Mouse (Mus musculus) cerebellum, adult 8-10 months (tissue): ENCODE measurements around the gene Cnot4.
"Not testable (repeated sequence)": the region's sequence is repeated elsewhere in the genome, so short reads cannot be mapped to it uniquely, and the experiment has no call there.

Source experiments
- DNase-seq: peaks from one replicate; pipeline ENCODE4 v3.0.0; 2022

The Cnot4 gene

DNA sequence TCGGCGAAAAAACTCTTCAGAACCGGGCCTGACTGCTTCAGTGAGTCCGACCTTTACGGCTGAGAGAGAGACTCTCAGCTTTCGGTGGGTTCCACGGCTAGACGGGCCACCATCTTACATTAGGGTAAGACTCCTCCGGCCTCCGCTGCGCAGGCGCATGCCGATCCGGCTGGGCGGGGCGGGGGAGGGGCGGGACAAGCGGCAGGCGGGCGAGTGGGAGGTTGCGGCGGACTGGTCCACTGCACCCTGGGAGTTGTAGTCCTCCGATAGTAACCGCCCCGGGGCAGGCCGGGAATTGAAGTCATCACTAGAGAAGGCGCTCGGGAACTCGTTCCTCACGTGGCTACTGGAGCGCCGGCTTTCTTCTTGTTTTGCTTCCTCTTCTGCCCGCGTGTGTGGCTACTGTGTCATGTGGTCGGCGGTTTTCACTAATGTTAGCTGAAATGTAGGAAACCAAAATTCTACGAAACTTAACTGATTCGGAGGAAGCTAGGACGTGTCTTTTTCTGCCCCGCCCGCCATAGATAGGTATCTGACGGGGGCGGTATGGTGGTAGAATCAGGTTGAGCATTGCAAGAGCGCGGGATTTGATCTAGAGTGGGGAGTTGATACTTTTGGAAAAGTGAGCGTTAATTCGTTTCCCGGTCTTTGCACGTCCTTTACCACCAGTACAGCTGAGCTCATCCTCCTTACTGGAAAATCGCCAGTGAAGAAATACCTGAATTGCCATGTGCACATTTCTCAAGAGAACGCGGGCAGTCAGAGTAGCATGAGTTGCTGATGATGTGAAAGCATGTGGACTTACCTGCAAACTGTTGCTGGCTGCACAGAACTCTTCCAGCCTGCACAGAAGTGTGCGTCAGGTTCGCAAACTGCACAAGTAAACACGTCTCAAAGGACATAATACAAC lies at the start of gene Cnot4:
TSS of gene Cnot4 (minus strand) at position 146 of the 910 bp plus-strand sequence.
- peak; percentile 98 for DNase-seq

DNA sequence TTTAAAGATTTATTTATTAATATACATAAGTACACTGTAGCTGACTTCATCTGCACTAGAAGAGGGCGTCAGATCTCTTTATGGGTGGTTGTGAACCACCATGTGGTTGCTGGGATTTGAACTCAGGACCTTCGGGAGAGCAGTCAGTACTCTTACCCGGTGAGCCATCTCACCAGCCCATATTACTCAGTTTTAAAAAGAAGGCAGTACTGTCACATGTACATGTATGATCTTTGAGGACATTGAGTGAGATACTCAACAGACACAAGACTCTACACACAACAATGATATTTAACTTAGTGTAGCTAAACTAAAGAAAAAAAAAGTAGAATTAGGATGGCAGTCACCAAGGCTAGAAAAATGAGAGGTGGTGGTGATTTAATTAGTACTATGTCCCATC lies 45.8 kb upstream of the Cnot4 start:
- not testable (repeated sequence) for DNase-seq

DNA sequence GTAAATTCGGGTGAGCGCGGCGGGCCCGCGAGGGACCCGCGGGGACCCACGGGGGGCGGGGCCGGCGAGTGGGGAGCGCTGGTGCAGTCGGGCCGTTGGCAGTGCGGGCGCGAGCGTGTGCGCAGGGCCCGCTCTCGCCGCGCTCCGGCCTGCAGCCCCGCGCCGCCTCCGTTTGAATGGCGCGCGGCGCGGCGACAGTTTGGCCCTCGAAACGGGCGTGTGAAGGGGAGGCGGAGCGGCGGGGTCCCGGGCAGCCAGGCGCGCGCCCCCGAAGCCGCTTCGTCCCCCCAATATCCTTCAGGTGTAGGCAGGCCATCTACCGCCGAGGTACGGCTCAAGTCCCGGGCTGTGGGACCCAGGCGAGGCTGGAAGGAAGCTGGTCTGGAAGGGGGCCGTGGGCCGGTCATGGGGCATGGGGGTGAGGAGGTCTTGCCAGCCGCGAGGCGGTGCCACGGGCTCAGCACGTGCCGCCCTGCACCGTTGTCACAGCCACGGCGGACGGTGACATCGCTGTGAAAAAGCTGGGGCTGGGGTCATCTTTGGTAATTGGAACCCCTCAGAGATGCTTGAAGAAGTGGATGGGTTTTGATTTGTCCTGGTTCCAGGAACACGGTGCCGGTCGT lies 44.2 kb upstream of the Cnot4 start:
- DNase-seq: no peak

DNA sequence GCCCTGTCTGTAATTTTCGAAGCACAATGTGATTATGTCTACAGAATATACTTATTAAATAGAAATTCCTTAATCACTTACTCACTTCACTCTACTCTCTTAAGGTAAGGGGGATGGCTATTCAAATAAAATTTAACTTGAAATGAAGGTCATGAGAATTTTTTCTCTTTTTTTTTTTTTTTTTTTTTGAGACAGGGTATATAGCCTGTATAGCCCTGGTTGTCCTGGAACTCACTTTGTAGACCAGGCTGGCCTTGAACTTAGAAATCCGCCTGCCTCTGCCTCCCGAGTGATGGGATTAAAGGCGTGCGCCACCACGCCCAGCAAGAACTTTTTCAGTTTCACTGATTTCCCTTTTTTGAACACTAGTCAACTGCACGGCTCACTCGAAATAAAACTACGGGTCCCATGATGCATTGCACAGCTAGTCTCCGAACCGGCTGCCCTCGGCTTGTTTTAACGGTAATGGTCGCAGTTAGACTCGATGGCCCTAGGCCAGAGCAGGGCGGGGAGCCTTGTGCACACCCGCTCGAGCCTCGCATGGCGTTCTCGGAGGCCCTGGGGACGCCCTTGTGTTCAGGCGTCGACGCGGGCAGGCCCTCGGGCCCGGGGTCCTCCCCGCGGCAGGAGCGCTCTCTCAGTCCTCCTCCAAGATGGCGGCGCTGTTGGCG lies 43.6 kb upstream of the Cnot4 start, which contains the start of gene Nup205:
TSS of gene Nup205 (plus strand) at position 443 of the 671 bp plus-strand sequence.
- DNase-seq: peak; percentile 83

DNA sequence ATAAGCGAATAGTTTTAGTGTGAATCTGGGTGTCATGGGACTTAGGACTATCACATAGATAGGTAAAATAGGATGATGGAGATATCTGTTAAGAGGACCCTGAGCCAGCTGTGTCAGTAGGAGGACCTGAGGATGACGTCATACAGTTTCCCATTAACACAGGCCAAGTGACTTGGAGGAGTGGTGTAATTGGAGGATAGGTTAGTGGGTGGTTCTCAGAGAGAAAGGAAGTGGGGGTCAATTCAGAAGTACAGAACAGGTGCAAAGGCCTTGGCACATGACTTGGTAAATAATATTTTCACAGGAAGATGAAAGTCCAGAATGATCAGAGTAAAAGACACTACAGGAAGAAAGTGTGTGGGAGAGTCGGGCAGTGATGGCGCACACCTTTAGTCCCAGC lies 39.7 kb upstream of the Cnot4 start:
- no peak for DNase-seq

DNA sequence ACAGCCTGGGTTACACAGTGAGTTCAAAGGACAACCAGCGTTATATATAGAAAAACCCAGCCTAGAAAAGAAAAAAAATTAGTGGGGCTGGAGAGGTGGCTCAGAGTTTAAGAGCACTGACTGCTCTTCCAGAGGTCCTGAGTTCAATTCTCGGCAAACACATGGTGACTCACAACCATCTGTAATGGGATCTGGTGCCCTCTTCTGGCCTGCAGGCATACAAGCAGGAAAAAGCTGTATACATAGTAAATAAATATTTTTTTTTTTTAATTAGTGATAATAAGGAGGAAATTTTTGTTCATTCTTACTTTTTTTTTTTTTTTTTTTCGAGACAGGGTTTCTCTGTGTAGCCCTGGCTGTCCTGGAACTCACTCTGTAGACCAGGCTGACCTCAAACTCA lies 38.5 kb upstream of the Cnot4 start:
- not testable (repeated sequence) for DNase-seq

DNA sequence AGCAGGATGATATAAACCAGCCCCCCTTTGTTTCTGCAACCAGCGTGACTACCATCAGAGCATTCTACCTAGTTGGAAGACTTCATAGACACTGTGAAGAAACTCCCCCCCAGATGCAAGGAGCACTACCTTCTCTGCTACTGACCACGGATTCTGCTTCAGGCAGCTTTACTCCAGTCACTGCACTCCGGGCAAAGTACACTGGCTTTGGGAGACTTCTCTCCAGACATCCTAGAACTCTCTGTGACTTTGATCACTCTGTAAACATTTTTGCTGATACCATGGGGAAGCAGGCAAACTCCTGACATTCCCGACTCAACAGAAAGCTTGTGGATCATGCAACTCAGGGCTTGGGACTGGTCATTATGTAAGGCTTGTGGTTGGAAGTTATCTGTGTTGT lies 35.7 kb upstream of the Cnot4 start:
- DNase-seq: no peak

DNA sequence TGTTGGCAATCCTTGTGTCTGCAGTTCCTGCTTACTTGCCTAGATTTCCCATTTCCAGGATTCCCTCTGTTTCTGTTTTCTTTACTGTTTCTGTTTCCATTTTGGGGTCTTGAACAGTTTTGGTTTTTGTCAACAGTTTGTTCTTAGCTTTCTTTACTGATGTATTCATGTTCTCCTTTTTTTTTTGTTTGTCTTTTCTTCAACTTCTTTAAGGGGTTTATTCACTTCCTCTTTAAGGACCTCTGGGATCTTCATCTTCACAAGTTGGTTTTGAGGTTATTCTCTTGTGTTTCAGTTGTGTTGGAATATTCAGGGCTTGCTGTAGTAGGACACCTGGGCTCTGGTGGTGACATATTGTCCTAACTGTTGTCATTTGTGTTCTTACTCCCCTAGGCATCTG lies 21.0 kb upstream of the Cnot4 start:
- no peak for DNase-seq

DNA sequence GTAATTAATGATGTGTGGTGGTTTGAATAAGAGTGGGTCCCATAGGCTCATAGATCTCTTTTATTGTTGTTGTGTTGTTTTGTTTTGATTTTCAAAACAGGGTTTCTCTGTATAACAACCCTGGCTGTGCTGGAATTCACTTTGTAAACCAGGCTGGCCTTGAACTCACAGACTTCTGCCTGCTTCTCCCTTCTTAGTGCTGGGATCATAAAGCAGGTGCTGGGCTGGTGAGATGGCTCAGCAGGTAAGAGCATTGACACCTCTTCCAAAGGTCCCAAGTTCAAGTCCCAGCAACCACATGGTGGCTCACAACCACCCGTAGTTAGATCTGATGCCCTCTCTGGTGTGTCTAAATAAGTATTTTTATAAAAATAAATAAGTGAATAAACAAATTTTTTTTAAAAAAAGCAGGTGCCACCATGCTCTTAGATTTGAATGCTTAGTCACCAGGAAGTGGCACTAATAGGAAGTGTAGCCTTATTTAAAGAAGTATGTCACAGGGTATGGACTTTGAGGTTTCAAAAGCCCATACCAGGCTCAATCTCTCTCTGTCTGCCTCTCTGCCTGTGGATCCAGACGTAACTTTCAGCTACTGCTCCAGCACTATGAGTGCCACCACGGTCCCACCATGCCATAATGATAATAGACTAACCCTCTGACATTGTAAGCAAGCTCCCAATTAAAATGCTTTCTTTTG lies 14.3 kb upstream of the Cnot4 start:
- no peak for DNase-seq

DNA sequence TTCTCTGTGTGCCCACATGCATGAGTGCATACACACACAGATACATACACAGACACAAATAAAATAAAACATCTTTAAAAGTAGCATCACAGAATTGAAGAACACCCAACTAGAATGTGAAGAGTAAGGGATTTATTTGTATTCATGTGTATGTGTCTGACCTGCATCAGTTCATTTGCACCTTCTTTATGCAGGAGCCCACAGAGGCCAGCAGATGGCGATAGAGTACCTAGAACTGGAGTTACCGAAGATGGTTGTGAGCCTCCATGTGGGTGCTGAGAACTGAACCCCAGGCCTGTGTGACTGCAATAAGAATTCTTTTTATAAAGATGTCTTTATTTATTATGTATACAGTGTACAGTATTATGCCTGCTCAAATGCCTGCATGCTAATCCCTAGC lies 12.0 kb upstream of the Cnot4 start:
- no peak for DNase-seq

DNA sequence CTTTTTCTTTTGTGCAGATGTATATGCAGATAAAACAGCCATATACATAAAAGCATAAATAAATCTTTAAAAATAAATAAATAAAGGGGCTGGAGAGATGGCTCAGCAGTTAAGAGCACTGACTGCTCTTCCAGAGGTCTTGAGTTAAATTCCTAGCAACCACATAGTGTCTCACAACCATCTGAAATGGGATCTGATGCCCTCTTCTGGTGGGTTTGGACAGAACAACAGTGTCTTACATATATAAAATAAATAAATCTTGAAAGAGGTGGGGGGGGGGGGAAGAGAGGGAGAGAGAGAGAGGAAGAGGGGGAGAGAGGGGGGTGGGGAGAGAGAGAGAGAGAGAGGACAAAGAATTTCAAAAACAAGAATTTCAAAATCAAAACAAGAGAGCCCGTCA lies 6.8 kb upstream of the Cnot4 start:
- DNase-seq: no peak

DNA sequence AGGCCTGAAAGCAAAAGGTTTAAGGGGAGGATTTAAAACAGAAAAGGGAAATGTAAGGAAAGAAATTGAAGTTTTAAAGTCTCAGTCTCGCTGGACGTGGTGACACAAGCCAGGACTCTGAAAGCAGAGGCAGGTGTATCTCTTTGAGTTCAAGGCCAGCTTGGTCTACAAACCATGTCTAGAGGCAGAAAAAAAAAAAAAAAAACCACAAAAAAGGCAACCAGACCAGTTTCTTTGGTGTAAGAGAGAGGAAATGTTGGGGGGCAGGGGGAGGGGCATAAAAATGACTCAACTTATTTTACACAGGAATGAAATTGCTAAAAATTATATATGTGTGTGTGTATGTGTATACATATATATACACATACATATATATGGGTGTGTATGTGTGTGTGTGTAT lies 1.3 kb upstream of the Cnot4 start:
- no peak for DNase-seq

DNA sequence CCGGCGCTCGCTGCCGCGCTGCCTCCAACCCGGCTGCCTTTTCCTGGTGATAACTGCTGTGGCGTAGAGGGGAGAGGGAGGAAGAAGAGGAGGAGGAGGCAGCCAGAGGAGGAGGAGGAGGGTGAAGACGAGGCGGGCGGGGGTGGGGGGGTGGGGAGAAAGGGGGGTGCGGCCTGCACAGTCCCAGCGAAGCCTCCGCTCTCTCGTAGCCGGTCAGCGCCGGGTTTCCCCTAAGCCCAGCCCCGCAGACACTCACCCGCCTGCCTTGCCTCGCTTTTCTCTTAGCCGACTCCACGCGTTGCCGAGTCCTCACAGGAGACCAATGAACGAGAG lies 312 bp downstream of the Cnot4 start:
- no peak for DNase-seq

DNA sequence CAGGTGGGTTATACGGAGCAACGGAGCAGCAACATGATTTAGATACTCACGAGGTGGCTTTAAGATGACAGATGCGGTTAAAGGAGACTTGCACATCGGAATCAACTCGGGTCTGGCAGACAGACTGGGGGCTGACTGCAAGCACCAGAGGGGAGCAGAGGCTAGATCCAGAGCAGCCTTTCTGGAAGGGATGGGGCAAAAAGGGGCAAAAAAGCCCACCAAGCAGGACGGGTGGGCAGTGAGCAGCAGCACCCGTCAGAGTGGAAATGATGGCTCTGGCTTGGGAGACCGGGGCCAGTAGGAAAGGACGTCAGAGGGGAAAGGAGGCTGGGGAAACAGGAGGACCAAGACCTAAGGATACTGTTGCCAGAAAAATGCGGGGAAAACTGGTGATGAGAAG lies 718 bp downstream of the Cnot4 start:
- no peak for DNase-seq

DNA sequence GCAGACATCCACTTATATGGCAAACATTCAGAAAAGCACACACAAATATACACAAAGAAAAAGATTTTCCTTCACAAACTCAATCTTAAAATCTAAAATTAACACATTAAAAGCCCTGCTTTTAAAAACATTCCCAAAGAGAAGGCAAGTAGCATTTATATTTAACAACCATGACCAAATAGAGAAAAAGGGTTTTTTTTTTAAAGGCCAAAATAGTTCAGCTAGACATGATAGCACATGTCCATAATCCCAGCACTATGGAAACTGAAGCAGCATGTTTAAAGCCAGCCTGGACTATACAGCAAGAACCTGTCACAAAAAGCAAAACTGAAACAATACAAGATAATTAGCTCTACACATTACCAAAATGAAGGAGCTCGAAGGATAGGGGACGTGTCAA lies 11.0 kb downstream of the Cnot4 start:
- DNase-seq: no peak

DNA sequence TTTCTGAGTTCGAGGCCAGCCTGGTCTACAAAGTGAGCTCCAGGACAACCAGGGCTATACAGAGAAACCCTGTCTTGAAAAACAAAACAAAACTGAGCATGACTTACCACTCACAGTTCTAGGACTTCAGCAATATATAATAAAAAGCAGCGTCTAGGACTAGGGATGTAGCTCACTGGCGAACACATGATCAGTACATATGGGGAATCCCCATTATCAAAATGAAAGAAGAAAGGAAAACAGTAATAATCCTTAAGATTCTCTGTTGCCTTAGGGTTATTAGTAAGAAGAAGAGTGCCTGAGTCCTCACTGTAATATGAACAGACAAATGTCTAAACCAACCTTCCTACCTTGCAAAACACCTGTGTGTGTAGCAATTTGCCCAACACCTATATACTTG lies 11.6 kb downstream of the Cnot4 start:
- DNase-seq: no peak

DNA sequence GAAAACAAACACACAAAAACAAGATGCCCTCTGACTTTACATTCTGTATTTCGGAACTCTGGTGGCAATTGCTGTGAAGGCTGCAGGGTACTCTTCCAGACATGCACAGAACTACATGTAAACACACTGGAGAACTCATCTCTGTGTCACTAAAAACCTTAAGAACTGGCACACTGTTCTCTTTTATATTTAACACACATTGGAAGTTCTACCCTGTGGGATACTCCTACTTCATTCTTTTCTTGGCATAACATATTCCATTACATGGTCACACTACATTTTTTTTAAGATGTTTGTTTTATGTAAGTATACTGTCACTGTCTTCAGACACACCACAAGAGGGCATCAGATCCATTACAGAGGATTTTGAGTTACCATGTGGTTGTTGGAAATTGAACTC lies 31.1 kb downstream of the Cnot4 start:
- no peak for DNase-seq

DNA sequence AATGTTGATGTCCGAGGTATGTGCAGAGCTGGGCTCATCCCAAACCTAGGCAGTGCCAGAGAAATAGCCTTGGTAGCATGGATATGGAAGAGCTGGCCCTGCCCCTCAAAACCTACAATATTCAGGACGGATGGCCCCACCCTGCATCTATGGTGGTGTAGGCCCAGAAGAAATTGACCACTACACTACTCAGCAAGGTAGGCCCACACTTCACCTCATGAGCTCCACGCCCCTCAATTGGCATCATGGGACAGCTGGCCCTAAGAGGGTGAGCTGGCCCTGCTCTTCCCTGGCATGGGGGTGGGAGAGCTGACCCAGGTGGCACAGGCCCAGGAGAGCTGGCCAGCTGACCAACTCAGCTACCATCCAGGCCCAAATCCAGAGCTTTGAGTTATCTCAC lies 48.6 kb downstream of the Cnot4 start:
- no peak for DNase-seq

DNA sequence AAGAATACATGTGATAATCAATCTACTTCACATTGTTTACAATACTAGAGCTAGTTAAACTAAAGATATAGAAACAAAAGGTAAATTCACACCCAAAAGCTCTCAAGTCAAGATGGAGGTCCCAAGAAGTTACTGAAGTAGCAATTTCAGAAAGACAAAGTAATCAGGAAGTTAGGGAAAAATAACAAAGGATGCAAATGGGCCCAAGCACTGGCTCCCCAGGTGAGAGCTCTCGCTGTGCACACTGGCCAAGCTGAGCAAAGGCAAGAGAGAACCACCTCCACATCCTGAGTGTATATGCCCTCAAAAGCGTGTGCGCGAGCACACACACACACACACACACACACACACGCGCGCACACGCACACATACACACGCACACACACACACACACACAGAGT lies 58.4 kb downstream of the Cnot4 start:
- no peak for DNase-seq

DNA sequence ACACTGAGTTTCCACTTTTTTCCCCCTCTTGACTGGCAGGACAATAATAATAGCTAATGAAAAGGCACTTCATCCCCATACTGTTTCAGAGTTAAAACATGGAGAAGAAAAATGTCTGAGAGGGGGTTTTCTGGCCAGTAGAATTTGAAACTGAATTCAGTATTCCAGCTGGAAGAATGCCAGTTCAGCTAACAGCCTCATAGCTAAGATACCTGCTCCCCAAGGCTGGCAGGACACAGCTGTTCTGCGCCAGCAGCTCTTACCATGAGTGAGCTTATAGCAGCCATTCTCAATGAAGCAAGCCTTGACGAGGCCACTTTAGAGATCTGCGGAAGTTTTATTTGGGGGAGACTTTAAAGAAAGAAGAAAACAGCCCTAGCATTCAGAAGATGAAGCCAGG lies 62.3 kb downstream of the Cnot4 start:
- DNase-seq: no peak

DNA sequence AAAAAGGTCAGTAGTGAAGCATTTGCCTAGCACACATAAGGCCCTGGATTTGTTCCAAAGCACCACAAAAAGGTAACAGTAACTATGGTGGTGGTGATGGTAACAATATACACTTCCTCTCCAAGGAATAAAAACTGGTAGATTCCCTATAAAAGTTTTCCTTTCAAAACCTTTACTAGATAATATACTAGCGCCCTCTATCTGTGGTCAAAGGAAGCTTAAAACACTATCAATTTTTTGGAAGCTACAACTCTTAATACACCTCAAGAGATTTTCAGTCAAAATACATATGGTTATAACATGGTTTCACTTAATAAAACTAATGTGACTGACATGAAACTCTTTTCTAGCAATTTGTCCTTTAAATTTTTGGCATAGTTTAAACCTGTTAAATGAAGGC lies 71.1 kb downstream of the Cnot4 start:
- no peak for DNase-seq

DNA sequence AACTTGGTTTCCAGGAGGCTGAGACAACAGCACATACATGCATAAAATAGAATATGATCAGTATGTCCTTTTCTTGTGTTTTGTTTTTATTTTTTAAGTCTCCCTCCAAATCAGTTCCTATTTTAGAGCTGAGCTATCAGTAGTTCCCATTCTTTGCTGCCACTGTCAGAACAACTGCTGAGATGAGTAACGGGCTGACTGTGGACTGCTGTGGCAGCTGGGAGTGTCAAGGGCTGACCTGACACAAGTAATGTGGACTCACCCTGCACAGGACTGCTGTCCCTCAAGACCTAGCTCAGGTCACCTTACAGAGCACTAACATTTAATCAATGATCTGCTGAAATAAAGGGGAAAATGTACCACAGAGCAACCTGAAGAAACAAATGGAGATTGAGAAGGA lies 90.4 kb downstream of the Cnot4 start:
- no peak for DNase-seq

DNA sequence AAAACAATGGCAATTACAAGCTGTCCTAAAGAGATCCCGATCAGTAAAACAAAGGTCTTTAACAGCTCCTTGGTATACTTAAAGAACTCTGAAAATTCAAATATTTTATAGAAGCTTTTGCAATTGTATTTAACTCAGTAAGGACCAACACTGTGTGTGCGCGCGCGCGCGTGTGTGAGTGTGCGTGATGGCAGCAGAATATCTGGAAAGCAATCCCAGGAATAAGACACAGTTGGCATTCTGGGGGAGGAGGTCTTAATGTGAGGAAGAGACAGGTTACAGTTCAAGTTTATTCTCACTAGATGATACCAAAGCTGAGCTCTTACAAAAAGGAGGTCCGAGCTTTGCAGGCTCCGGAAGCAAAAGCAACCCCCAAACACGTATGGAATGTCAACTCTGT lies 100.2 kb downstream of the Cnot4 start:
- no peak for DNase-seq

DNA sequence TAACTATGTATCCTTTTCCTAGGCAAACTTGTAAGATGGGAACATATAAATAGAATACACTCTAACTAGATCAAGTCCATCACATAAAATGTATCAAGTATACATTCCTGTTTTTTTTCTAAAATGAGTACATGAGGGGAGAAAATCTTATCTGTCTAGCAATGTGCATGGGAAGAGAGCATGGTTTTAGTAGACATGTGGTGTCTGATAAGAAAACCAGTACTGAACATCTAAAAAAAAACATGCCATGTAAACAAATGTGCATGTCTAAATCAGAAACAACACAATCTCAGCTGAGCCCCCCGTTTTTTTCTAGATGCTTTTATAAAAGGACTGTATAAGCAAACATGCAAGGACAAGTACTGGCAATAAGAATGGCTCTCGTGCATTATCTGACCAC lies 100.8 kb downstream of the Cnot4 start:
- no peak for DNase-seq
